Mouse (Mus musculus) activated CD4-positive, CD25-positive, alpha-beta regulatory T cell, adult 4 months (primary cell): ENCODE measurements around the gene Rtn4rl1. TPM values are rescaled to one million over a fixed set of nuclear protein-coding genes. Genes with fewer than 3 reads are reported as not detected.

Experiments used
- ATAC-seq: one replicate; pipeline ENCODE4 v1.8.0; 2017
- polyA plus RNA-seq, 2 experiments: library from polyadenylated mRNA; unstranded; fragments of 100-300 nt; shearing (Covaris generic); gene quantifications; one replicate each; pipeline ENCODE4 v1.2.1; 2017

The Rtn4rl1 gene
- polyA plus RNA-seq, 2 experiments from 2014 or later: 1.6 to 1.8 TPM

DNA sequence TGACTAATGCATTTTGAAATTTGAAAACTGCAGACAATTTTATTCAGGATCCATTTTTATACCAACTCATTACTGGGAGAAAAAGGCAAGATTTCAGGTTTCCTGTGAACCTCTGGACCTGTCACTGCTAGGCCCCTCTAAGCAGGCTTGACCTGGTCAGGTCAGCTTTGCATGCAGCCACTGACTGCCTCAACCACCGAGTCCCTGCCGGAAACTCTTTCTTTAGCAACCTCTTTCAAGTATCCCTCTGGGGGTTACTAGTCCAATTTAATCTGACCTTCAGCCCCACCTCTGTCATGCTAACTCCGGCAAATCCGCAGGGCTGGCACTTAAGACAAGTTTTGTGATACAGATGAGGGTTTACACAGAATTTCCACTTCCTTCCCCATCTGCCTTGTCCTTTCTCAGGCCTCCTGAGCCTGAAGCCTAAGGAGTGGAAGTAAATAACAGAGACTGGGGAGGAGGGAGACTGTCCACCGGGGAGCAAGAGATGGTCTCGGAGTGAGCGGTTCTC is 58.0 kb downstream of the Rtn4rl1 start:
- no peak for ATAC-seq

GRCm38 (mm10) chr11:75254252-75254912 is 60.8 kb downstream of the Rtn4rl1 start:
- ATAC-seq: peak; percentile 78

DNA sequence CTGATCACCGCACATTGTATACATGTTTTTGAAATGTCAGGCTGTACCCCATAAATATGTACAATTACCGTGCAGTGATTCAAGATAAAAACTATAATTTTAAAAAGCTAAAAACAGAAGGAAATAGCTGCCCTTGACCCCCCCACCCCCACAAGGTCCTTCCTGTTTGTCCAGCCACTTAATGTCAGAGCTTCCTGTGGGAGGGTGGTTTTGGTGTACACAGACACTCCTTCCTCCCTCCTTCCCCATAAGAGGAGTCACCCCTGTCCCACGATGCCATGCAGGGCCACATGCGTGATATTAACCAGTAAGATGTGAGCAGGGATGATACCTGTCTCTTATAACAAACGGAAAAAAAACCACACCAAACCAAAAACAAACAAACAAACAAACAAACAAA is 61.7 kb downstream of the Rtn4rl1 start:
- ATAC-seq: peak; percentile 32

- ATAC-seq: no peak
Observed at GRCm38 (mm10) chr11:75257056-75257648, 63.6 kb downstream of the Rtn4rl1 start.

- ATAC-seq: no peak
Observed at GRCm38 (mm10) chr11:75259416-75259815, 65.8 kb downstream of the Rtn4rl1 start.

- no peak for ATAC-seq
Observed at GRCm38 (mm10) chr11:75259996-75260561, 66.5 kb downstream of the Rtn4rl1 start.

GRCm38 (mm10) chr11:75261016-75261415 is 67.4 kb downstream of the Rtn4rl1 start:
- no peak for ATAC-seq

GRCm38 (mm10) chr11:75261730-75262129 is 68.1 kb downstream of the Rtn4rl1 start:
- ATAC-seq: no peak

DNA sequence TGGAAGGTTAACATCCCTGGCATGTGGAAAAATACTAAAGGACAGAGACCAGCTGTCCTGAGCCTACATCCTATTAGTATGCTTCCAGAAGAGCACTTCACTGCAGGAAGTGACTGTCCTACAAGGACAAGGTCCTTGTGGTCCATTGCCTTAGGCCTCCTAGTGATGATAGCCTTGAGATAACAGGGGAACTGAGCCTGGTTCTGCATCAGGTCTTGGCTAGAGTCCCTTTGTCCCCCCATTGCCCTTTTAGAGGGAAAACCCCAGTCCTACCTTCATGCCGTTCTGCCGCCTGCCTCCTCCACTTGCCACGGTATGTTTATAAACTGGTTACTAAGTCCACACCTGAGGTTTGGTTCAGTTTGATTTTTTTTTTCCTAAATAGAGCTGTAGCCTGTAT is 68.6 kb downstream of the Rtn4rl1 start:
- ATAC-seq: no peak

DNA sequence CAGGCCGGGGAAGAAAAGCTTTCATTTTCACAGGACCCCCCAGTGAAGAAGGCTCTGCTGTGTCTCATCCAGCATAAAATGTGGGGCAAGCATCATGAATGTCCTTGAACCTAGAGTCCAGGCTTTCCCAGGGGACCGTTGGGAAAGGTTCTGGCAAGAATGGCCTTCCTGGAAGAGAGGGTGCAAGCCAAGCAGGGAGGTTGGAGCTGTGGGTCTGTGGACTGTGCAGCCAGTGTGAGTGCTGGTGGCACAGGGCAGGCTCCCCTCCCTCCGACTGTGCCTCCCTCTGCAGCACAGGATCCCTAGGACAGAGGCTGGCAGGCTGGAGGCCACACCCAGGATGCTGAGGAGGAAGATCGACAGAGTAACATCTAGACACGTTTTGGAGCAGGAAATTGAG is 69.2 kb downstream of the Rtn4rl1 start:
- no peak for ATAC-seq

GRCm38 (mm10) chr11:75263274-75263963 is 69.8 kb downstream of the Rtn4rl1 start:
- ATAC-seq: no peak

GRCm38 (mm10) chr11:75263964-75264312 is 70.4 kb downstream of the Rtn4rl1 start:
- ATAC-seq: no peak

GRCm38 (mm10) chr11:75264550-75264949 is 71.0 kb downstream of the Rtn4rl1 start:
- no peak for ATAC-seq

DNA sequence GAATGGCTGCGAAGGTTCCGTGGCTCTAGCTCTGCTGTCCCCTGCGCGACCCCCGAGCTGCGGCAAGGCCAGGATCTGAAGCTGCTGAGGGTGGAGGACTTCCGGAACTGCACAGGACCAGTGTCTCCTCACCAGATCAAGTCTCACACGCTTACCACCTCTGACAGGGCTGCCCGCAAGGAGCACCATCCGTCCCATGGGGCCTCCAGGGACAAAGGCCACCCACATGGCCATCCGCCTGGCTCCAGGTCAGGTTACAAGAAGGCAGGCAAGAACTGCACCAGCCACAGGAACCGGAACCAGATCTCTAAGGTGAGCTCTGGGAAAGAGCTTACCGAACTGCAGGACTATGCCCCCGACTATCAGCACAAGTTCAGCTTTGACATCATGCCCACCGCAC is 72.0 kb downstream of the Rtn4rl1 start:
- no peak for ATAC-seq

DNA sequence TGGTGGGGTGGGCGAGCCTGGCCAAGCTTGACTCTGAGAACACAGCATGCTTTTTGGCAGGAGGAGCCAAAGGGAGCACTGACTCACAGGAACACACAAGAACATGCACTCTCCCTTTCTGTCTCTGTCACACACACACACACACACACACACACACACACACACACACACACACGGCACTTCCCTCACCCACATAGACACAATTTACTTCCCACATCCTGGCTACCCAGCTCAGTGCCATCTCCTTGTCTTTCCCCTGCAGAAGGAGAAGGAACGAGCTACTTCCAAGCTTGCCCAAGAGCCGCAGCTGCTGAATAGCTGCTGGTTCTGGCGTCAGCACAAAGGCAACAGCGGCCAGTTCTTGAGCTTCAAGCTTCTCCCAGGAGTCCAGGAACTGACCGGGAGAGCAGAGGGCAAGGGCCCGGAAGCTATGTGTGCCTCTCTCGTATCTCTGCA is 74.3 kb downstream of the Rtn4rl1 start:
- ATAC-seq: no peak

GRCm38 (mm10) chr11:75268492-75268891 is 74.9 kb downstream of the Rtn4rl1 start:
- no peak for ATAC-seq

- ATAC-seq: no peak
Observed at GRCm38 (mm10) chr11:75269213-75269612, 75.6 kb downstream of the Rtn4rl1 start.

GRCm38 (mm10) chr11:75270276-75270984 is 76.8 kb downstream of the Rtn4rl1 start:
- no peak for ATAC-seq

DNA sequence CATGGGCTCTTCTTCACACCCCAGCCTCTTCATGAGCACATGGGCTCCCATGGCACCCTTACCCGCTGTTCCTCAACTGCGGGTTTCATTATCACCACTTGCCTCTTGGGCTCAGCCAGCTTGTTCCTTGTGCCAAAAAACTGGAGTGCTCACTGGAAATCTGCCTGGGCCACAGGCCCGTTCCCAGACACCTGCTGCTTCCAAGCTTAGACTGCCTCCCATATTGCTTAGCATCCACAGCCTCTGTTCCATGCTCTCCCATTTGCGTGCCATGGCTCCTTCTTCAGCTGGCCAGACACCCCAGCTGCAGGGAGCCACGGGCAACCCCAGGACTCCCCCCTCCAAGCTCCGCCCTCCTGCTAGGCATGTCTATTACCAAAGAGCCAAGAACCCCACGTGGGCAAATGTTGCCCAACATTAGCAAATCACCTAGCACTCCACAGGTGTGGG is 77.4 kb downstream of the Rtn4rl1 start:
- ATAC-seq: no peak

- no peak for ATAC-seq
Observed at GRCm38 (mm10) chr11:75273466-75273865, 79.9 kb downstream of the Rtn4rl1 start.

GRCm38 (mm10) chr11:75275035-75275434 is 81.5 kb downstream of the Rtn4rl1 start:
- ATAC-seq: no peak

- ATAC-seq: no peak
Observed at GRCm38 (mm10) chr11:75278115-75278514, 84.5 kb downstream of the Rtn4rl1 start.

DNA sequence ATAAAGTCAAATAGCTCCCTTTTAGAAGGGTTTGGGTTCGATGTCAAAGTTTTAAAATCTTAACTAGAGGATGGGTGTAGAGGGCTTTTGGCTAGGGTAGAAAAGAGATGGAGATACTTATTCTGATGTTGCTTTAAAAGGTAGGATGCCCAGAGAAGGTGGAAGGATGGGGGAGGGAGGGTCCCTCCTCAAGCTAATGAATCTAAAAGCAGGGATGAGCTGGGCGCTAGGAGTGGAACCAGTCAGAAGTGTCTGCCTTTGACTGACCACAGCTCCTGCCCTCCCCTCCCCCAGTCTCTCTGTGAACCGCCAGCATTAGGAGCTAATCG is 85.4 kb downstream of the Rtn4rl1 start:
- ATAC-seq: no peak
